Mouse (Mus musculus) kidney, postnatal 4 days (tissue): Measurements from ENCODE around the gene Pih1d1.
"Not testable (repeated sequence)": the region's sequence is repeated elsewhere in the genome, so short reads cannot be mapped to it uniquely, and the experiment has no call there.

Source experiments
- DNase-seq, 2 experiments: peaks; one replicate each; pipeline ENCODE4 v3.0.0; 2021; ENCODE audit warnings: mixed read lengths in 2 of 2

Gene Pih1d1

DNA sequence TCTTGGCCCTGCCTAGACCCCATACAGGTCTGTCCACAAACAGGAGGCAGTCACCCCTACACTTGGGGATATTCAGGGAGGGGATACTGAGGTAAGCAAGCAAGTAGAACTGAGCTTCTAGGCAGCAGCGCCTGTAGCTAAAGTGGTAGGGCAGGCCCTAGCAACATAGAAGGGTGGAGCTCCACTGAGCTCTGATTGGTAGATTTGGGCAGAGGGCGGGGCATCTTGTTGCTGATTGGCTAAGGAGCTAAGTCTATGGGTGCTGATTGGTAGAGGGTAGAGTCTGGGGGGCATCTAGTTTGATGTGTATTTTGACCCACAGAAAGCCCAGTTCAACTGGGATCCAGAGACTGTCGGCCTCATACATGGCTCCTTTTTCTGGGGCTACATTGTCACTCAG lies 15.4 kb downstream of the Pih1d1 start:
- DNase-seq, result no peak

DNA sequence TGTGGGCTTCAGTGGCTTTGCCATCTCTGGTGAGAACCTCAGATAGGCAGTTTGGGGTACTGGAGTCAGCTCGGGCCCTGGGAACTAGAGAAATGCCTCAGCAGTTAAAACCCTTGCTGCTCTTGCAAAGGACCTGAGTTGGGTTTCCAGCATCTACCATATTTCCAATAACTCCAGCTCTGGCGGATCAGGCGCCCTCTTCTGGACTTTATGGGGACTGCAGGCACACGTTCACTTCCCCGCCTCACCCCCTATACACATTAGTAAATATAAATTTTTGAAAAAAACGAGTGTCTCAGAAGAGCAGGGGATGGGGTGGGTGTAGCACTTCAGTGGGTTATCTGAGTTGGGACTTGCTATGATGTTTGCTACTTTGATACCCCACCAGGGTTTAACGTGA lies 18.9 kb downstream of the Pih1d1 start:
- DNase-seq, result peak in 1 of 2 experiments; percentile 44

DNA sequence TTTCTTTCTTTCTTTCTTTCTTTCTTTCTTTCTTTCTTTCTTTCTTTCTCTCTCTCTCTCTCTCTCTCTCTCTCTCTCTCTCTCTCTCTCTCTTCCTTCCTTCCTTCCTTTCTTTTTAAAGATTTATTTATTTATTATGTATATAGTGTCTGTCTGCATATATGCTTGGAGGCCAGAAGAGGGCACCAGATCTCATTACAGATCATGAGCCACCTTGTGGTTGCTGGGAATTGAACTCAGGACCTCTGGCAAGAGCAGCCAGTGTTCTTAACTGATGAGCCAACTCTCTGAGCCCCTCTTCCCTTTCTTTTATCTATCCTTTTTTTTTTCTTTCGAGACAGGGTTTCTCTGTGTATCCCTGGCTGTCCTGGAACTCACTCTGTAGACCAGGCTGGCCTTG lies 19.7 kb downstream of the Pih1d1 start:
- not testable (repeated sequence) for DNase-seq

DNA sequence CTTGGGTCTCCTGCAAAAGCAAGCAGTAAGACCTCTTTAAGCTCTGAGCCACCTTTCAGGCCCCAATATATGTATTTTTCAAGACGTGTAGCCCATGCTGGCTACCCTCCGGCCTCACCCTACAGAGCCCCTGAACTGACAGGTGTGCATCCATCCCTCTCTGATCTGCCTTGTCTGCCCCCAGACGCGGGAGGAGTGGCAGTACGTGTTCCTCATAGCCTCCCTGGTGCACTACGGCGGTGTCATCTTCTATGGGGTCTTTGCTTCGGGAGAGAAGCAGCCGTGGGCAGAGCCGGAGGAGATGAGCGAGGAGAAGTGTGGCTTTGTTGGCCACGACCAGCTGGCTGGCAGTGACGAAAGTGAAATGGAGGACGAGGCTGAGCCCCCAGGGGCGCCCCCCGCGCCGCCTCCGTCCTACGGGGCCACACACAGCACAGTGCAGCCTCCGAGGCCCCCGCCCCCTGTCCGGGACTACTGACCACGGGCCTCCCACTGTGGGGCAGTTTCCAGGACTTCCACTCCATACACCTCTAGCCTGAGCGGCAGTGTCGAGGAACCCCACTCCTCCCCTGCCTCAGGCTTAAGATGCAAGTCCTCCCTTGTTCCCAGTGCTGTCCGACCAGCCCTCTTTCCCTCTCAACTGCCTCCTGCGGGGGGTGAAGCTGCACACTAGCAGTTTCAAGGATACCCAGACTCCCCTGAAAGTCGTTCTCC lies 20.6 kb downstream of the Pih1d1 start:
- DNase-seq, result no peak

DNA sequence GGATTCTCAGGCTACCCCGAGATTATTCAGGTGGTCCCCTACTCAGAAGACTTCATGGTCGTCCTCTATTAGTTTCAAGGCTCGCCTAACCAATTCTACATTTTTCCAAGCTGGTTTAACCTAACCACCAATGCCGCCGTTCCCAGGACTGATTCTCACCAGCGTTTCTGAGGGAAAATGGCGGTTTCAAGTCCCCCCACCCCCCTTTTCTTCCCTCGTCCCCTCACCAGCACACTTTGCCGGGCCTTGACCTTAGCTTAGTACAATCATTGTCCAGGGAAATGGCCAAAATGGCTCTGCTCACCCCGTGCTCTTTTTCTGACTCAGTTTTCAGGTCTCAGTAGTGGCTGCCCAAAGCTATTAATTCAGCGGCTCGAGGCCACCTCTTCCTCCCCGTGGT lies 21.3 kb downstream of the Pih1d1 start:
- no peak for DNase-seq

DNA sequence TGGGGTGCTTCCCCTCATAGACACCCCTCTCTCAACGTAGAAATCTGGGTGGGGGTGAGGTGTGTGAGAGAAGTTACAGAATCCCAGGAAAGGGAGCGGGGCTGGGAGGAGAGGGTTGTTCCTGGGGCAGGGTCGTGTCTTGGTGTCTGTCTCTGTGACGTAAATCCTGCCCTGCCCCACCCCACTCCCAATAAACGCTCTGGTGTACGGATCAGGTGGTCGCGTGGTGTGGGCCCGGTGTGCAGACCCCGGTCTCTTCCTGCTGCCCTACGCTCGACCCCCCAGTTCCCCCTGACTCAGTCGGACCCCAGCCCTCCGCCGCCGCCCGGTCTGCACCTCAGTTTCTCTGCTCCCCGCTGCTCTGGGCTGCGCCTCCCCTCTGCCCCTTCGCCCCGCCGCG lies 21.8 kb downstream of the Pih1d1 start:
- no peak for DNase-seq

DNA sequence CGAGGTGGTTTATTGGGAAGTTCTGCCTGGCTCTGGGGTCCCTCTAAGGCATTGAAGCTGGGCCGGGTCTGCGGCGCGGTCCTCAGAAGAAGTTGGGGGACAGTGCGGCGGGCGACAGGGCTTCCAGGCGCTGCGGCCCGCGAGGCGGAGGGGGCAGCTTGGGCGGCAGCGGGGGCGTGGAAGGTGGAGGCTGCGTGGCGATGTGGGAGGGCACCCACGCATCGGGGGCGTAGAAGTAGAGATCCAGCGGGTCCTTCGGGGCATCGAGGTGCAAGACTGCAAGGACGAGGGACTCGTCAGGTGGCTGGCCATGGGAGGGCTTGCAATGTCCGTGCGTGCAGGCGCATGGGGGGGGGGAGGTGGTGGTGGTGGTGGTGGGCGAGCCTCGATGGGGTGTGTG lies 22.3 kb downstream of the Pih1d1 start:
- DNase-seq, result no peak

DNA sequence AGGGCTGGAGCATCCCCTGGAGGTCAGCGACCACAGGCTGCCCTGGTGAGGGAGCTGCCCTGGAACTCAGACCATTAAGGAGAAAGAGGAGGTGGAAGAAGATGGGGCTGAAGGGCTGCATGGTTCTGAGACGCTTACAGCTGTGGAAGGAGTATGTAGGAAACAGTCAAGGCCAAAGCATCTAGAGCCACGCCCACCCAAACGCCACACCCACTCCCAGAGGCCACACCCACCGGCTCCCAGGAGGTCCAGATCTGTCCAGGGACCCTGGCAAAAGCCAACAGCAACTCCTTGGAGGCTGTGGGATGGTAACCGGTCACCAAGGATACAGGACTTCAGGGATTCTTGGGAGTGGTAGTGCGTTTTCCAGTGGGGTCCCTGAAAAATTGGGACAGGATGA lies 24.4 kb downstream of the Pih1d1 start:
- DNase-seq, result peak in 1 of 2 experiments; percentile 38

DNA sequence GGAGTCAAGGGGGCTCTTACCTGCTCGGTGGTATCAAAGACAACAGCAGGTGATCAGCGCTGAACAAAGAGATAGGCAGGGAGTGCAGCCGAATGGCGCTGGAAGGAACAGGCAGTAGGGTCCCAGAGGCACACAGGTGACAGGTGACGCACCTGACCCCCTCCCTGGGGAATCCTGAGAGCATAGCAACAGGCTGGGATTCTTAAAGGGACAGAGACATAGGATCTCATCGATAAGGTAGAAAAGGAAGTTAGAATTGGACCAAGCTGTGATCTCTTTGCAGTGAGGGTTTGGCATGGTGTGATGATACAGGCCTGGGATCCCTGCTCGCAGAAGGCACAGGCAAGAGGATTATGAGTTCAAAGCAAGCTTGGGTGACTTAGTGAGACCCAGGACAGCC lies 25.4 kb downstream of the Pih1d1 start, which contains the start of gene Gfy:
Gfy (minus strand) TSS at position 101 of the 400 bp plus-strand sequence.
- no peak for DNase-seq

DNA sequence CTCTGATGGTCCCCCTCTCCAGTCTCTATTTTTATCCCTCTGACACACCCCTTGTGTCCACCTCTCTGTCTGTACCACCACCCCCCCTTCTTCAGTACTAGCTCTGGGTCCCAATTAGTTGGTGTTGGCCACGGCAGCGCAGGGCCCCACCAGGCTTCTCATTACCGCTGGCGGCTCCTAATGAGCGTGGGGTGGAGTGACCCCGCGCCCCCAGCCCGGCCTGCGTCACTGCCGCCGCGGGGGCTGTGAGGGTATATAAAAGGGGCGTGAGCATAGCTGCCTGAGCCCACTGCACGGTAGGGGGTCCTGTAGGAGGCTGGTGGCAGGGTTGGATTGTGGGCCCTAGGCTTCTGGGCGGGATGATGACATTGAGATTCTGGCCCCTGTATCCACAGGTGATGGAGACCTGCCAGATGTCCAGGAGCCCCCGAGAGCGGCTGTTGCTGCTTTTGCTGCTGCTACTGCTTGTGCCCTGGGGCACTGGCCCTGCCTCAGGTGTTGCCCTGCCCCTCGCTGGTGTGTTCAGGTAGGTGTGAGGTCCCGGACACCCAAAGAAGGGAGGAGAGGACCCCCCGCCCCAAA lies 26.9 kb downstream of the Pih1d1 start, which contains the start of gene Pth2:
Pth2 (plus strand) TSS at position 100 of the 582 bp plus-strand sequence.
- no peak for DNase-seq

DNA sequence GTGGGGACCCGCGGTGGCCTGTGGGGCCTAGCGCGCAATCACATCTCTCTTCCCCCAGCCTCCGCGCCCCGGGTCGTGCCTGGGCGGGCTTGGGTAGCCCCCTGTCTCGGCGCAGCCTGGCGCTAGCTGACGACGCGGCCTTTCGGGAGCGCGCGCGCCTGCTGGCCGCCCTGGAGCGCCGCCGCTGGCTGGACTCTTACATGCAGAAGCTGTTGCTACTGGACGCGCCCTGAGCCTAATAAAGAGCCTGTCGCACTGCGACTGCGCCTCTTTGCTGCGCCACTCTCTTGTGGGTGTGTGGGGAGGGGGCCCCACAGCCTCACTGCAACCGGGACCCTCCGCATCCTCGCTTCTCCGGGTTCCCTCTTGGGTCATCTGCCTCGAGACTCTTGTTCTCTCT lies 27.4 kb downstream of the Pih1d1 start:
- peak in 1 of 2 experiments; percentile 48 for DNase-seq

DNA sequence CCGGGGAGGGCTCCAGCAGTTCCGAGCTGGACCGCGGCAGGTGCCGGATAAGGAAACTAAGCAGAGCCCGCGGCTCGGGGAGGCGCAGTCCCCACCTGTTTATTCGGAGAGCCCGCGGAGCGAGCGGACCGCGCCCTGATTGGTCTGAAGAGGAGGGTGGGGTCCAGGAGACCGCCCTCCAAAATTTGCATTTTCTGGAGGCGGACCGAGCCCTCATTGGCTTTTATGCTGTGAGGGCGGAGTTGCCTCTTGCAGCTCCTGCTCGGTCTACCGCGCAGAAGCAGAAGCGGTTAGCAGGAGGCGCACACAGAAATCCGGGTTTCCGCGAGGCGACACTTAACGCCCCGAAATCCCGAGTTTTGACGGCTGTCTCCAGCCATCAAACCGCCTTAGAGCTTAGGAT lies 28.1 kb downstream of the Pih1d1 start:
- DNase-seq, result peak; percentile 89 to 92

DNA sequence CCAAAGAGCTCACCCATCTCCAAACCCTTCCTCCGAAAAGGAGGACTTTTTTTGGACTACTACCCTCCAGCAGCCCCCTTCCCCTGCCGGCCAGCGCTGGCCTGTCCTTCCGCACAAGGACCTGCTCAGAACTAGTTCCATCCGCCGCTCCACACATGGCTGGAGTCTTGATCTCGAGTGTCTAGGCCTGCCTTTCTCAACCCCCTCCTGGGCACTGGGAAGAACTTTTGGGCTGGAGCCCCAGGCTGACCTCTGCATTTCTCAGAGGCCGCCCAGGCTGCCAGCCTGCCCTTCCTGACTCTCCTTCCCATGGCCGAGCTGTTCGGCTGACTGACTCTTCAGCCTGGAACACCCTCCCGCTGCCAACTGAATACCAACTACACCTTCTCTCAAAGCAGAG lies 28.5 kb downstream of the Pih1d1 start:
- no peak for DNase-seq

DNA sequence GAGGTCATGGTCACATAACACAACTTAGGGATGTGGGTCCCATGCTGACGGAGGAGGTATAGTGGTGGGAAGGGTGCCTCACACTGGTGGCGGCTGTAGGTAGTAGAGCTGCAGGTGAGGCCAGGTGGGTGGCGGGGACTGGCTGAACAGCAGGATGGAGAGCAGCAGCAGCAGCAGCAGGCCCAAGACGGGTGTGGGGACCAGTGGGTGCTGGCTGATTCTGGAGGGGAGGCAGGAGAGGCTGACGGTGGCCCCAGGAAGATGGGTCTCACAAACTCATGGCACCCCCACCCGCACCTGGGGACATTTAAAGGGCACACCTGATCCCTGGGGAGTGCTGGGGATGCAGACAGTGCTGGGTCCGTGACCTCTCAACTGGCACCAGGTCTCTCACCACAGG lies 29.6 kb downstream of the Pih1d1 start:
- DNase-seq, result no peak

DNA sequence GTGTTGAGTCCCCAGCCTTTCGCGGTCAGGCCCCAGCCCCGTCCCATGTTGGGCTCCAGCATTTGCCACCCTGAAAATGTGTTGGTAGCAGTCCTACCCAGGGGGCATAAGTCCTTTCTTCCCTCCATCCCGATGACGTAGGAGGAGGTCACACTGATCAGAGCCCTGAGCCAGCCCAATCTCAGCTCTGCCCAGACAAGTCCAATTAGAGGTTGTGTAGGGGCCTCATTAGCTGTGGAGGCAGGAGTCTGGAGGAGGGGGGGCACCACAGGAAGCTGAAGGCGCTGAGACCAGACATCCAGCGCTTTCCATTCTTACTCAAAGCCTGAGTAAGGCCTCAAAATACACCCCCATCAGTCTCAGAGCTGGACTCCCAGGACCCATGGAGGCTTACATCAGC lies 31.8 kb downstream of the Pih1d1 start:
- no peak for DNase-seq

DNA sequence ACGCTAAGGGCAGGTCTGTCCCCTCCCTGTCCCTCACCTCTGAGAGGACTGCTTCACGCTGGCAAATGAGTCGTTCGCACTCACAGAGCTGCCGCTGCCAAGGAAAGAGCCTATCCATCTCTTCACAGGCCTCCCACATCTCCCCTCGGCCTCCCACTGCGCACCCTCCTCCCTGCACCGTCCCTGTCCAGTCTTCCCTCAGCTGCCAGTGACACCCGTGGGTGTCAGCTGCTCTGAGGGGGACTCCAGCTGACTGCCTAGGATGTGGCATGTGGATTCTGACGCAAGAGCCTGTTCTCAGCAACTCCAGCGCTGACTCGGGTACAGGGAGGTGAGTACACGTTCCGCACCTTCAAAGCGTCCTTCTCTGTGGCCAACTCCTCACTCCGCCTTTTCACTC lies 35.5 kb downstream of the Pih1d1 start:
- no peak for DNase-seq

DNA sequence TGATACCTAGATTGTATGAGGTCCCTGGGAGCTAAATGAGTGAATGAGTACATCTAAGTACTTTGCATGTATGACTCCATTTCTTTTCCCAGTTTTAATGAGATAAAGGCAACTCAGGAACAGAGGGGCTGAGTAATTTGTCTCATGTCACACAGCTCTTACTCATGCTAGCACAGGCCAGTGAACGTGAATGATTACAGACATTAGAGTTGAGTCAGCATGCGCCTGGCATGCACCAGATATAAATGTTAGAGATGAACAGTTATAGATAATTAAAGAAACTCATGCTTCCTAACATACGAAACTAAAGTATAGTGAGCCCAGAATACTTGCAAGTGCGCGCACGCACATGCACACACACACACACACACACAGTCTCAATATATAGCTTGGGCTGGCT lies 36.1 kb downstream of the Pih1d1 start:
- DNase-seq, result no peak

DNA sequence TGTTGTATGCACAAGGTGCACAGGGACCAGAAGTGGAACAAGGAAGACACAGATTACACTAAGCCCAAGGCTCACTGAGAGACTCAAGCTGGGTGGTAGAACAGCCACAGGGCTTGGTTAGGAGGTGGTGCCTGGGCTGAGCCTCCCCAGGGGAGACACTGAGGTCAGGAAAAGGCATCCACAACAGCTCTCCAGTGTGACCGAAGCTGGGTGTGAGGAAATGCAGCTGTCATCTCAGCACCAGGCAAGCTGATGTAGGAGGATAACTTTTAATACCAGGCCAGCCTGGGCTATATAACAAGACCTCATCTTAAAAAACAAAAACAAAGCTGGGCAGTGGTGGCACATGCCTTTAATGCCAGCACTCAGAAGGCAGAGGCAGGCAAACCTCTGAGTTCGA lies 37.1 kb downstream of the Pih1d1 start:
- DNase-seq, result peak in 1 of 2 experiments; percentile 39

DNA sequence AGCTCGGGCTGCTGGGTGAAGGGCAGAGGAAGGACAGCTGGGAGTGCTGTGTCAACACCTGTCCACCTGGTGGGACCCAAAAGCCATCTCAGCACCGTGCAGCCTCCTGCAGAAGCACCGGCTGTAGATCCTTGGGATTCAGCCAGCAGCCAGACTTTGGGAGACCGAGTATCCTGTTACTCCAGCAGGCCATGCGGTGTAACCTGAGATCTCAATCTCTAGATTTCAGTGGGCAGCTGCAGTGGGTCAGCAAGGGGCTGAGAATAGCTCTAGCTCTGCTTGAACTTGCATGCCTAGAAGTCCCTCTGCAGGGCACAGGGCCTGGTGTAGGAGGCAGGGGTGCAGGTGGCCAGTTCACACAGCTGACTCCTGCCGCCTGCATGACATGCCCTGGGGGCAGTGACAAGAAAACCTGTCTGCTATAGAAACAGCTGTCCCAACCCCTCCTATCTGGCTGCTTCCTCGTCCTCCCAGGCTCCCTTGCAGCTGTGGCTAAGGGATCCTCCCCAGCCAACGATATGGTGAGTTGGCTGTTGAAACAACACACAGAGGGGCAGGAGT lies 37.8 kb downstream of the Pih1d1 start:
- DNase-seq, result peak; percentile 41 to 64

DNA sequence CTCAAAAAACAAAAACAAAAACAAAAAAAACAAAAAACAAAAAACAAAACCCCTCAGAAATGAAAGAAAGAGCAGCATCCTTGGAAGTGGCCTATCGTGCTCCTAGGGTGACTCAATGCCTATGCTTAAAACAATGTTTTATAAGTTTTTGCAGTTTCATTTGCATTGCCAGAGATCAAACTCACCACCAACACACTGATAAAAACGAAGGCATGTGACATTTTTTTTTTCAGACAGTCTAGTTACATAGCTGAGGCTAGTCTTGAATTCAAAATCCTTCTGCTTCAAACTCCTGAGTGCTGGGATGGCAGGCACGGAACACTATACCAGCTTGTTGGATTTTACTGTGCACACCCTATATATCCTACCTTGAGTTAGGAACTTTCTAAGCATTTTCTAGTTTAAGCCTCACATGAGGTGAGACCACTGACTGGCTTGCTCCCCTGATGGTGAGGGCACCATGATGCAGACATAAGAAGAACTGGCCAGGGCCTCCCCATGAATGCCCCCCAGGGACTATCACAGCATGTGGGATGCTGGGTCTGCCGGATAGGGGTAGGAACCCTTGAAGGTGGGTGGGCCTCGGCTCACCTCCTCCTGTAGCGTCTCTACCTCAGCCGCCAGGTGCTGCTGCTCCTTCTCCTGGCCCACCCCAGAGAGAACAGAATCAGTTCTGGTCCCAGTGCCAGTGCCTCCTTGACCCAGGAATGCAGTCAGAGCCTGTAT lies 38.6 kb downstream of the Pih1d1 start:
- no peak for DNase-seq

DNA sequence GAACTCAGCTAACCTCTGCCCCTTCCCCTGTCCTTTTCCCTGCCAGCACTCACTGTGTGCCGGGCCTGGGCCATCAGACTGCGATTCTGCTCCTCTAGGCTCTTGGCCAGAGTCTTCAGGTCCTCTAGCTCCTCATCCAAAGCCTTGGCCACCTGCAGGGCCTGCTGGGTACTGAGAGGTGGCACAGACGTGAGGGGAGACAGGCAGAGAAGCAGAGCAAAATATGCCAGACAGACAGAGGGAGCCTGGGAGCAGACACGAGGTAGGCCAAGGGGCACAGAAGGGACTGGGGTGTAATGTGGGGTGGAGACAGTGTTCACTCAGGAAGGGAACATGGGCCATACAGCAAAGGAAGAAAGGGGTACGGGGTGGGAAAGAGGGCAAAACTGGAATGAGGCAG lies 39.3 kb downstream of the Pih1d1 start:
- DNase-seq, result peak in 1 of 2 experiments; percentile 27

DNA sequence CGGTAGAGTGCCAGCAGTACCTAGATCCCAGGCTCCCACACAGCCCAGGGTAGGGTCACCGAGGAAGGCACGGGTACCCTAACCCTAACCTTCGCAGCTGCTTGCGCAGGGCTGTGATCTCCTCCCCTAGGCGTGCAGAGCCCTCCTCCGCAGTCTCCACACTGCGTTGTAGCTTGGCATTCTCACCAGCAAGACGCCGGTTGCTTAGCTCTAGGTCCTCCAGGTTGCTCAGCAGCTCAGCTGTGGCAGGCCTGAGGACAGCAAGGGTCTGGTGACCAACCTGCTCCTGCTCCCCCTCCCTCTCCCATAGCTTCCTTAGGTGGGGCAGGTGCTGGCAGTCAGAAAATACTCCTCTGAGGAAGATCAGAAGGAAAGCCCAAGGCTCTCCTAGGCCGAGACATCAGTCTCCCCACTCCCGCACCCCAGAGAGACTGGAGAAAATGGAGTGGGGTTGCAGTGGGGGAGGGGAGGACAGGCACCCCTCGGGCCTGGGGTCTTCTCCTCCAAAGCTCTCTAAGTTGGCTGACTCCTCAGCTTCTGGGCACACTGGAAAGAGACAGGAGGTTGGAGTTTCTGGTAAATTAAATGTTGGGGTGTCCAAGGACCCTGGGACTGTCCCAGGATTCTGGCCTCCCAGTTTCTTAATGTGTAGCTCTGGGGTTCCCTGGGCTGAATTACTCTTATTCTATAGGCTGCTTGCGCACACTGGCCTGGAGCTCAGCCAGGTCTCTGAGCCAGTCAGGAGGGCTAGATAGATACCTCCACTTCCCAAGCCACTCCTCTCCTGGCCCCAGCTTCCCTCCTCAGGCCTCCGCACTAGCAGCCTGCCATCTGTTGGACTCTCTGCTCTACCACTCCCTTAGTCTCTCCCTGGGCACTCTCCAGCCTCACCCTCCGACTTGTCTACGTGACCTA lies 40.0 kb downstream of the Pih1d1 start:
- no peak for DNase-seq
